ENCODE assay signal across 8 mouse cellular contexts in genomic region chr17:29034264-29034663, GRCm38 (mm10). TPM values are rescaled to one million over a fixed set of nuclear protein-coding genes. Genes with fewer than 3 reads are reported as not detected.
A peak's percentile ranks its signal among the peaks of the same experiment; 100 is the strongest.
DNase-seq lines count a peak whose midpoint lies in the region; ATAC-seq and TF ChIP-seq lines count a peak whose summit lies in the region.

No protein-coding gene starts in this region.

- H3K9ac ChIP-seq in neural tube, embryonic 11.5 days (ENCODE audit: low read length), result peak overlapping the region; percentile 97
- H3K9ac ChIP-seq in limb, embryonic 11.5 days (ENCODE audit: low read length), result peak overlapping the region; percentile 98
- peak overlapping the region; percentile 82; the same call in 1 of the 2 replicates for H3K9ac ChIP-seq in stomach, embryonic 15.5 days

- ATAC-seq in neural tube, embryonic 11.5 days (ENCODE audit: insufficient read depth, low FRiP score, low TSS enrichment), result no peak
- ATAC-seq in limb, embryonic 11.5 days (ENCODE audit: insufficient number of reproducible peaks, low FRiP score, low TSS enrichment, low read depth), result no peak
- no peak for ATAC-seq in stomach, embryonic 15.5 days (ENCODE audit: insufficient read depth, low FRiP score, low read depth)
- ATAC-seq in megakaryocyte progenitor cell, adult 5-6 weeks (replicated peaks; ENCODE audit: poor library complexity), result no peak

- H3K36me3 ChIP-seq in neural tube, embryonic 11.5 days (ENCODE audit: control insufficient read depth, insufficient read depth, low read length), result peaks cover 14% of the 10 kb centered on the region
- peaks cover 22% of the 10 kb centered on the region for H3K36me3 ChIP-seq in limb, embryonic 11.5 days (ENCODE audit: control insufficient read depth, insufficient read depth, low read length)
- H3K36me3 ChIP-seq in stomach, embryonic 15.5 days, result peaks cover 27% of the 10 kb centered on the region

- H3K4me1 ChIP-seq in neural tube, embryonic 11.5 days (ENCODE audit: control insufficient read depth, insufficient read depth, low read length), result peaks cover 16% of the 10 kb centered on the region
- H3K4me1 ChIP-seq in embryonic fibroblast, embryonic 13.5 days (ENCODE audit: control insufficient read depth, insufficient read depth, low read length), result no peaks in the 10 kb centered on the region
- peaks cover 8% of the 10 kb centered on the region for H3K4me1 ChIP-seq in limb, embryonic 11.5 days (ENCODE audit: control insufficient read depth, insufficient read depth, low read length)
- H3K4me1 ChIP-seq in stomach, embryonic 15.5 days, result peaks cover 12% of the 10 kb centered on the region

- peak overlapping the region; percentile 70 for H3K4me3 ChIP-seq in neural tube, embryonic 11.5 days (ENCODE audit: low read depth, low read length)
- H3K4me3 ChIP-seq in embryonic fibroblast, embryonic 13.5 days (ENCODE audit: insufficient read depth, low read length), result peak overlapping the region; percentile 100
- peak overlapping the region; percentile 71 for H3K4me3 ChIP-seq in limb, embryonic 11.5 days (ENCODE audit: low read depth, low read length)
- H3K4me3 ChIP-seq in stomach, embryonic 15.5 days (replicated peaks), result peak overlapping the region; percentile 58

- no peak overlapping the region for H3K27ac ChIP-seq in neural tube, embryonic 11.5 days (ENCODE audit: low read depth, low read length)
- no peak overlapping the region for H3K27ac ChIP-seq in embryonic fibroblast, embryonic 13.5 days (ENCODE audit: insufficient read depth, low read length)
- no peak overlapping the region for H3K27ac ChIP-seq in limb, embryonic 11.5 days (replicated peaks; ENCODE audit: low read depth, low read length)
- H3K27ac ChIP-seq in stomach, embryonic 15.5 days, result peak overlapping the region; percentile 97; the same call in 1 of the 2 replicates

- H3K27me3 ChIP-seq in neural tube, embryonic 11.5 days (ENCODE audit: control insufficient read depth, insufficient read depth, low read length), result no peaks in the 10 kb centered on the region
- no peaks in the 10 kb centered on the region for H3K27me3 ChIP-seq in limb, embryonic 11.5 days (ENCODE audit: control insufficient read depth, insufficient read depth, low read length)
- no peaks in the 10 kb centered on the region for H3K27me3 ChIP-seq in stomach, embryonic 15.5 days (replicated peaks)

- no peak for DNase-seq in neural tube, embryonic 11.5 days (ENCODE audit: low spot score)
- no peak for DNase-seq in neural tube, embryonic 10.5 days (ENCODE audit: extremely low spot score, low spot score)
- no peak for DNase-seq in limb, embryonic 11.5 days (ENCODE audit: low spot score)
- DNase-seq in urinary bladder, postnatal 4 days (ENCODE audit: low spot score in 2 of 2), result no peak
- no peak for DNase-seq in gastrocnemius, postnatal 10 days

- peak overlapping the region; percentile 83 for H3K4me2 ChIP-seq in neural tube, embryonic 11.5 days (ENCODE audit: low read depth)
- H3K4me2 ChIP-seq in limb, embryonic 11.5 days (ENCODE audit: low read depth, severe bottlenecking), result peak overlapping the region; percentile 96
- peak overlapping the region; percentile 57 for H3K4me2 ChIP-seq in stomach, embryonic 15.5 days

- no peak for TF ChIP-seq CTCF in embryonic fibroblast, embryonic 13.5 days (IDR thresholded peaks at IDR 0.05; ENCODE audit: borderline replicate concordance, insufficient read depth, low read length)

- TF ChIP-seq POLR2A in embryonic fibroblast, embryonic 13.5 days (IDR thresholded peaks at IDR 0.05; ENCODE audit: low read depth, low read length), result no peak

- H3K9me3 ChIP-seq in neural tube, embryonic 11.5 days (ENCODE audit: control insufficient read depth, low read length), result no peaks in the 10 kb centered on the region
- H3K9me3 ChIP-seq in limb, embryonic 11.5 days (ENCODE audit: control insufficient read depth, low read length), result no peaks in the 10 kb centered on the region
- no peaks in the 10 kb centered on the region for H3K9me3 ChIP-seq in stomach, embryonic 15.5 days

RNA-seq across cellular contexts. Expression of gene Srsf3, which starts 1.8 kb away (rescaled TPM):
- polyA plus RNA-seq in neural tube, embryonic 11.5 days (2014; fragmentation: Nextera tagmentation; extraction: Ambion mirVana), result 784 and 802 TPM in 2 replicates
- 253 and 262 TPM in 2 replicates for polyA plus RNA-seq in embryonic fibroblast, embryonic 13.5 days (2011; ENCODE audit: insufficient read length, low read depth, missing spikeins)
- polyA plus RNA-seq in limb, embryonic 11.5 days (2014; fragmentation: Nextera tagmentation; extraction: Ambion mirVana), result 872 and 879 TPM in 2 replicates
- polyA plus RNA-seq in stomach, embryonic 15.5 days (2015; fragmentation: Nextera tagmentation; extraction: Ambion mirVana), result 518 and 524 TPM in 2 replicates
- 486 and 506 TPM in 2 replicates for total RNA-seq in megakaryocyte progenitor cell, adult 5-6 weeks (2015)
- total RNA-seq in megakaryocyte progenitor cell, adult 5-6 weeks (2017), result 767 and 797 TPM in 2 replicates
- total RNA-seq in gastrocnemius, postnatal 10 days (2021), result 10 to 100 TPM; 91.3 to 94.2 TPM

RNA-seq across cellular contexts. Expression of gene Stk38, which starts 26.5 kb away (rescaled TPM):
- polyA plus RNA-seq in neural tube, embryonic 11.5 days (2014; fragmentation: Nextera tagmentation; extraction: Ambion mirVana), result 141 and 145 TPM in 2 replicates
- 89.4 and 102 TPM in 2 replicates for polyA plus RNA-seq in embryonic fibroblast, embryonic 13.5 days (2011; ENCODE audit: insufficient read length, low read depth, missing spikeins)
- polyA plus RNA-seq in limb, embryonic 11.5 days (2014; fragmentation: Nextera tagmentation; extraction: Ambion mirVana), result 125 and 127 TPM in 2 replicates
- polyA plus RNA-seq in stomach, embryonic 15.5 days (2015; fragmentation: Nextera tagmentation; extraction: Ambion mirVana), result 98.3 and 106 TPM in 2 replicates
- 84.6 and 97.1 TPM in 2 replicates for total RNA-seq in megakaryocyte progenitor cell, adult 5-6 weeks (2015)
- total RNA-seq in megakaryocyte progenitor cell, adult 5-6 weeks (2017), result 50.8 and 85.5 TPM in 2 replicates
- total RNA-seq in gastrocnemius, postnatal 10 days (2021), result 10 to 100 TPM; 34.4 to 45.0 TPM

RNA-seq across cellular contexts. Expression of gene Cdkn1a, which starts 56.5 kb away (rescaled TPM):
- 35.0 and 45.3 TPM in 2 replicates for polyA plus RNA-seq in neural tube, embryonic 11.5 days (2014; fragmentation: Nextera tagmentation; extraction: Ambion mirVana)
- polyA plus RNA-seq in embryonic fibroblast, embryonic 13.5 days (2011; ENCODE audit: insufficient read length, low read depth, missing spikeins), result 453 and 677 TPM in 2 replicates
- 40.7 and 41.5 TPM in 2 replicates for polyA plus RNA-seq in limb, embryonic 11.5 days (2014; fragmentation: Nextera tagmentation; extraction: Ambion mirVana)
- polyA plus RNA-seq in stomach, embryonic 15.5 days (2015; fragmentation: Nextera tagmentation; extraction: Ambion mirVana), result 89.7 and 102 TPM in 2 replicates
- 7.8 and 11.4 TPM in 2 replicates for total RNA-seq in megakaryocyte progenitor cell, adult 5-6 weeks (2015)
- total RNA-seq in megakaryocyte progenitor cell, adult 5-6 weeks (2017), result 1.3 and 3.6 TPM in 2 replicates
- 10 to 100 TPM; 43.0 to 46.3 TPM for total RNA-seq in gastrocnemius, postnatal 10 days (2021)
